Mouse (Mus musculus): Measurements from ENCODE around the gene Olfr555.
"Not testable (repeated sequence)": the region's sequence is repeated elsewhere in the genome, so short reads cannot be mapped to it uniquely, and the experiment has no call there.

Gene Olfr555

DNA sequence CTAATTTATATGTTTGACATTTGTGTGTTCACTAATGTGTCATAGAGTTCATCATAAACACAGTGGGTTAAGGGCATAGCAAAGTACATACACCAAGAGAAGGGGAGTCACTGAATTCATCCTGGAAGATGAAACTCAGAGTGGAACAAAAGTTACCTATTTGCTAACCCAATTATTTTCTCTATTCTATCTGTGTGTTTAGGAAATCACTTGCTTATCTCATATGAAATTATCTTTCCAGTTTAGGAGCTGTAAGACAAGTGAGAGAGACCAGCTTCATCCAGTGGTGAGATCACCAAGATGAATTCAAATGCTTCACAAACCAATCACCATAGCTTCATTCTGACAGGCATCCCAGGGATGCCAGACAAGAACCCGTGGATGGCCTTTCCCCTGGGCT, at the start of gene Olfr555:
Olfr555 (plus strand) TSS at position 301 of the 400 bp plus-strand sequence.
- in situ Hi-C loops (cut with MseI, MboI) = no loop called here

- in situ Hi-C loops (cut with MseI, MboI) = no loop called here
These were observed 40.5 kb upstream of the Olfr555 start, which contains the start of gene Olfr553 for GRCm38 (mm10) chr7:102618118-102618517. Gene Olfr553 (minus strand): TSS chr7:102618218.

- in situ Hi-C loops (cut with MseI, MboI) = no loop called here
These were observed 39.0 kb upstream of the Olfr555 start for GRCm38 (mm10) chr7:102619608-102620007.

GRCm38 (mm10) chr7:102620368-102620767, 38.3 kb upstream of the Olfr555 start:
- in situ Hi-C loops (cut with MseI, MboI) = not testable (repeated sequence)

- in situ Hi-C loops (cut with MseI, MboI) = loop anchor here (5.0 to 10.0 kb wide), 2 partner anchors 122 to 124 kb away; no protein-coding TSS in a partner anchor
These were observed 22.0 kb upstream of the Olfr555 start for GRCm38 (mm10) chr7:102636665-102637064.

- in situ Hi-C loops (cut with MseI, MboI) = loop anchor here (5.0 to 10.0 kb wide), 2 partner anchors 123 to 126 kb away; no protein-coding TSS in a partner anchor
These were observed 20.5 kb upstream of the Olfr555 start, which contains the start of gene Olfr554 for GRCm38 (mm10) chr7:102638132-102638531. Gene Olfr554 (plus strand): TSS chr7:102638432.

GRCm38 (mm10) chr7:102644945-102645344, 13.7 kb upstream of the Olfr555 start:
- in situ Hi-C loops (cut with MseI, MboI) = not testable (repeated sequence)

GRCm38 (mm10) chr7:102664599-102664998, 6.0 kb downstream of the Olfr555 start, which contains the start of gene Olfr556:
Gene Olfr556 (plus strand): TSS chr7:102664899.
- in situ Hi-C loops (cut with MseI, MboI) = loop anchor here in 1 of 2 experiments (10.0 kb wide), 1 partner anchor 250 kb away; the partner anchor contains the start of gene Olfr571

DNA sequence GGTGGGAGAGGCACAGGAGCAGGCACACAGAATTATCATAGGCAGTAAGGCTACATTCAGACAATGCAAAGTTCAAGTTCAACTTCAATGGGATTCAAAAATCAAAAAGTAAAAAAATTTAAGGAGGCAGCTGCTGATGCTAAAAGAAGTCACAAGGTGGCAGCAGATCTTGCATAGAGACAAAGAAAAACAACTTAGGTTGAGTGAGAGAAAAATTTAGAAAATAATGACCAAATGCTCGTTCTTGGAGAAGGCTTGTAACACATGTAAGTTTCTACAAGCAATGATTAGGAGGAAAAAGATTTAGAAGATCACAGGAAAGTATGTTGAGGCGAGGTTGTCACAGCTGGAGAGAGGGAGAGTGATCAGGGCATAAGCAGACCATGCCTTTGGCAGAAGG, 6.8 kb downstream of the Olfr555 start:
- in situ Hi-C loops (cut with MseI, MboI) = loop anchor here in 1 of 2 experiments (10.0 kb wide), 1 partner anchor 249 kb away; the partner anchor contains the start of gene Olfr571

DNA sequence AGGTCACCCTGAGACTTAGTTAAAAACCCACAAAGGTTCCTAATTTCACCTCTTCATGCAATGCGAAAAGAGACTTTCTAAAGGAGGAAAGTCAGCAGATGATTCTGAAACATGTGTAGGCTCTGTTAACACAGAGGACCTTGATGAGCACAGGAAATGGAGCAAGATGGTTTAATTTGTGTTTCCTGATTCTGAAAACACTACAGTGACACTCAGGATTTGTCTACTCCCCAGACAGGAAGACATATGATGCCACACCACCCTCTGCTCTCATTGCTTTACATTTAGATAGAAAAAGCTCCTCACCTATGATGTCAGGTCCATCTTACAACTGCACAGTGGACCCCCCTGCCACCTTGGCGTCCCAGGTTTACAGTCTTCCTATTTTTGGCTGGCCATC, 17.6 kb downstream of the Olfr555 start:
- in situ Hi-C loops (cut with MseI, MboI) = no loop called here

- in situ Hi-C loops (cut with MseI, MboI) = no loop called here
These were observed 23.3 kb downstream of the Olfr555 start for GRCm38 (mm10) chr7:102681916-102682315.

GRCm38 (mm10) chr7:102686944-102687501, 28.4 kb downstream of the Olfr555 start, which contains the start of gene Trim68:
Gene Trim68 (minus strand): TSS chr7:102687327.
- in situ Hi-C loops (cut with MseI, MboI) = no loop called here

DNA sequence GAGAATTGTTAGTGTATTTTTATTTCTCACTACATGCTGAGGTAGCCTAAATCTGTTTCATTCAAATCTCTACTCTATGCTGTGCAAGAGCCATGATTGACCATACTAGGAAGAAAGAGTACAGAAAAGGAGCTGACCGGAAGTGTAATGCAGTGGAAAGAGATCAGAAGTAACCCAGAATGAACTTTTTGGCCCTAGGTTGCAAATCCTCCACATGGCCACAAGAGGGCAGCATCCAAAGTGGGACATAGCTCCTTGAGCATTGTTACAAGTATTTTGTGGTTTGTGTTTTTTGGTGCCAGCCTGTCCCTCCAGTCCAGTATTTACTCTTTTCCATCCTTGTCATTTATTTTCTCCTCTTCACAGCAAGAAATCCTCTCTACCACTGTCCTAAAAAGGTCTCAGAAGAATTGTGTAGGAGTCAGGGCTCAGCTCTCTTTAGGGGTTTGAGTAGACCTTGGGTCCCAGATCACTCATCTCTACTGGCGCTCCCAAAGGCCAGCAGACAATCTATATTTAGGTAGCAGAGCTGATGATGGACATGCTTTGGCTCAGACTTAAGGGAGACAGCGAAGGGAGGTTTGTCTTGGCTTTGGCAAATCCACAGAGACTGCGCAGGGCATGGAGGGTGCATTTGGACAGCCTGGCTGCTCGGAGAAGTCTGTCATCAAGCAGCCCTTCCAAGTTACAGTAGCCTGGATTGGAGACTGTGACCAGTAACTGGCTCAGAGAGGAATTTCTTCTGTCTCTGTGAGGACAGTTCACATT, 36.9 kb downstream of the Olfr555 start, which contains the start of gene Olfr557:
Olfr557 (plus strand) TSS at position 553 of the 768 bp plus-strand sequence.
- in situ Hi-C loops (cut with MseI, MboI) = loop anchor here (10.0 kb wide), 1 partner anchor 219 kb away; the partner anchor contains the start of gene Olfr571 (in 2 of the 2)

- in situ Hi-C loops (cut with MseI, MboI) = loop anchor here (10.0 kb wide), 1 partner anchor 216 kb away; the partner anchor contains the start of gene Olfr571 (in 2 of the 2)
These were observed 39.8 kb downstream of the Olfr555 start for GRCm38 (mm10) chr7:102698461-102698860.

DNA sequence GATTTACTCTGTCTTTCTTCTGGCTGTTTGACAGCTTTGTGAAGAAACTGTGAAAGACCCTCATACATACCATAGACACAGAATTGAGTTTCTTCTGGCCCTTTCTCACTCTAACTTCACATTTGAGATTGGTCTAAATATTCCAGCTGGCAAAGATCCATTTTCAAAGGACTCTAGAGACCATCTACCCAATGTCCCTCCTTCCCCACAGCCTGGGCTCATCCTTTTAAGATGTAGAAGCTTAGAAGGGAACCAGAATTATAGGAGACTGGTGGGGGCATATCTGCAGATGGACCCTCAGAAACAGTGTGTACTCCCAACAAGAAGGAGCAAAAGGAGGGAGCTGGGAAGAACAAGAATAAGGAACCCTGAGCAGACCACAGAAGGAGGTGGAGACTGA, 43.3 kb downstream of the Olfr555 start, which contains the start of gene Olfr558:
Olfr558 (plus strand) TSS at position 301 of the 400 bp plus-strand sequence.
- in situ Hi-C loops (cut with MseI, MboI) = no loop called here

Measured in mouse trophoblast stem cell (cell line).